Mouse (Mus musculus): ENCODE data around the gene Ptpn3. TPM values are rescaled to one million over a fixed set of nuclear protein-coding genes. Genes with fewer than 3 reads are reported as not detected.
"Not testable (repeated sequence)": the region's sequence is repeated elsewhere in the genome, so short reads cannot be mapped to it uniquely, and the experiment has no call there.

Ptpn3 gene
- polyA plus RNA-seq, 1 experiment = 1.1 TPM

DNA sequence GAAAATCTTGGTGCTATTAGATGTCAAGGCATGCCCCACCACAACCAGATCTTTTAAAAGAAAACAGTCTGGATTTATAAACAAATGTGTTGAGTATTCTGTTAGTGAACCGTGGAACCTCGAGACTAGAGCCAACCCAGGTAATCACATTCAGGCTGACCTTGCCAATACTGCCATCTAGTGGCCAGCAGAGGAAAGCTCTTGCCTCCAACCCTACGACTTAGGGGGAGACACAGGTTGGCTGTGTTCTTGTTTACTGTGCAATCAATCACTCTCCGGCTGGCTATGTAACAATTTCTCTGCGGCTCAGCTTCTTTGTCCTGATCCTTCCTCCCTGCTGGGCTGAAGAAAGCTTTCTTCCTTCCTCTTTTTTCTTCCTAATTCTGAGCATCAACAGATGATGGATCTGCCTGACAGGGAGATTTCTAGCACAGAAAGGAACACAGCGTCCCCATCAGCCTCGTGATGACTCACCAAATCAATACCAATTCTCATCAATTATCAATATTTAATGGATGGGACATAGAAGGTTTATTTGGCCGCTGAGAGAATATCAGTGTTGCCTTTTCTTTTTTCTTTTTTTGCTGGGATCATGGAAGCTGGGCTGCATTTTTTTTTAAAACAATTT is 26.4 kb downstream of the Ptpn3 start:
- no peak overlapping the region for H3K27ac ChIP-seq (ENCODE audit: insufficient read depth, low read length)
- TF ChIP-seq CTCF (IDR thresholded peaks at IDR 0.05; ENCODE audit: extremely low read depth, insufficient read depth, insufficient read length, insufficient replicate concordance) (peak; percentile 75; the same call in 1 of the 2 replicates), POLR2A (IDR thresholded peaks at IDR 0.05; ENCODE audit: low read depth, low read length) (no peak)
- H3K4me3 ChIP-seq (ENCODE audit: extremely low read depth, insufficient read depth, insufficient read length) = no peak overlapping the region
- H3K36me3 ChIP-seq (ENCODE audit: control insufficient read depth, insufficient read depth, low read length) = no peaks in the 10 kb centered on the region
- peak; percentile 5 to 43 for DNase-seq (ENCODE audit: low read depth in 1 of 2, low spot score in 2 of 2)
- no peaks in the 10 kb centered on the region for H3K4me1 ChIP-seq (ENCODE audit: control insufficient read depth, insufficient read depth, insufficient read length)
- 9% methylated on average over 8 of the region's 8 CpGs for WGBS
- no peaks in the 10 kb centered on the region for H3K27me3 ChIP-seq (ENCODE audit: control insufficient read depth, insufficient read depth, low read length)

DNA sequence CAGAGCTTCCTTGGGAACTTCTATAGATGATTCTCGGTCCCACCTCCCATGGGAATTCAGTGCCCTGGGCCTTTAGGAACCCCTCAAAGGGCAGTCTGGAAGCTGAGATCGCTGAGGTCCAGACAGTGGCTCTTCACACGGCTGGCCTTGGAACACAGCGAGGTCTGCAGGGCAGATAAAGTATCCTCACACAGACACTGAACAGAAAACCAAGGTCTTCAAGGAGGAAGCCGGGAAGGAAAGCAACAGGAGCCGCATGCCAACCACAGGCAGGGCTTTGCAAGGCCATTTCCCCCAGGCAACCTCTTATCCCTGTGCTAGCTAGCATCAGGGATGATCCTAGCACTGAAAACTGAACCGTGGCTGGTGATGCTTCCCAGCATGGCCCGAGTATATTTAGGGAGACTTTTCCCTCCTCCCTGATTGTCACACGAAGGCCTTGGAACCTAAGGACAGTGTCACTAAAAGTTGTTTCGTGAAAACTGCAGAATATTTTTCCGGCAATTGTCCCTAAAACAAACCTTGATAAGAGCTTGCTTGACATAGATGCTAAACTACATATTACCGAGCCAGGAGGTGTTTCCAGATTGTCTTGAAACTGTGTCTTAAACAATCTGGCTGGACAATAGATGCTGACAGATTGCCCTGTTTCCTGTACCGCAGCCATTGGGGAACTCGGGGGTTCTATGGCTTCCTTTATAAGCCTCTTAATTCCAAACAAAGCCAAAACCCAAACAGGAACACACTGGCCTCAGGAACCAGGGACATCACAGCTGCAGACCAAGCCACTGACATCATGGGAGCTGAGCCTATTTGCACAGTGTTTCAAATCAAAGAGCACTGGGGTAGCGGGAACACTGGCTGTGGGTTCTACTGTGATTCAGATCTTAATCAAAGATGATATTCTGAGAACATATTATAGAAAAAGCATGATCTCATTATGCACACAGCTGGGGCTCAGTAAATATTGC is 27.8 kb downstream of the Ptpn3 start:
- no peak overlapping the region; the same call in 1 of the 2 replicates for H3K27ac ChIP-seq (ENCODE audit: insufficient read depth, low read length)
- no peaks in the 10 kb centered on the region for H3K4me1 ChIP-seq (ENCODE audit: control insufficient read depth, insufficient read depth, insufficient read length)
- 75% methylated on average over 15 of the region's 15 CpGs for WGBS
- no peaks in the 10 kb centered on the region for H3K27me3 ChIP-seq (ENCODE audit: control insufficient read depth, insufficient read depth, low read length)
- H3K36me3 ChIP-seq (ENCODE audit: control insufficient read depth, insufficient read depth, low read length) = no peaks in the 10 kb centered on the region
- no peak overlapping the region for H3K4me3 ChIP-seq (ENCODE audit: extremely low read depth, insufficient read depth, insufficient read length)
- no peak for DNase-seq (ENCODE audit: low read depth in 1 of 2, low spot score in 2 of 2)
- TF ChIP-seq POLR2A (IDR thresholded peaks at IDR 0.05; ENCODE audit: low read depth, low read length) (no peak), CTCF (IDR thresholded peaks at IDR 0.05; ENCODE audit: extremely low read depth, insufficient read depth, insufficient read length, insufficient replicate concordance) (no peak)

DNA sequence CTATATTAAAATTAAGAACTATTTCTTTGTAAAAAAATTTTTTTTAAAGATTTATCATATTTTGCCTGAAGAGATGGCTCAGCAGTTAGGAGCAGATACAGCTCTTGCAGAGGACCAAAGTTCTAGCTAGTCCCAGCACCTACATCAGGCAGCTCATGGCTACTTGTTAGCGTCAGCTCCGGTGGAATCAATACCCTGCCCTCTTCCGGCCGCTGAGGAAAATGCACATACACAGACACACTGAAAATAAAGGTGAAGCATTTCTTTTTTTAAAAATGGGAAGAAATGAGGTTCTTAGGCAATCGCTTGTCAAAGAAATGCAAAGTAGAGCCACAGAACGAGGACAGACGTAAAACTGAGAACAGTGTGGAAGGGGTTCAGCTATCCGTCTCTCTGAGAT is 30.6 kb downstream of the Ptpn3 start:
- TF ChIP-seq POLR2A (IDR thresholded peaks at IDR 0.05; ENCODE audit: low read depth, low read length) (no peak), CTCF (IDR thresholded peaks at IDR 0.05; ENCODE audit: extremely low read depth, insufficient read depth, insufficient read length, insufficient replicate concordance) (no peak)
- no peaks in the 10 kb centered on the region for H3K4me1 ChIP-seq (ENCODE audit: control insufficient read depth, insufficient read depth, insufficient read length)
- H3K4me3 ChIP-seq (ENCODE audit: extremely low read depth, insufficient read depth, insufficient read length) = no peak overlapping the region
- no peaks in the 10 kb centered on the region for H3K36me3 ChIP-seq (ENCODE audit: control insufficient read depth, insufficient read depth, low read length)
- no peak for DNase-seq (ENCODE audit: low read depth in 1 of 2, low spot score in 2 of 2)
- no peak overlapping the region for H3K27ac ChIP-seq (ENCODE audit: insufficient read depth, low read length)
- WGBS = 82% methylated on average over 8 of the region's 8 CpGs
- H3K27me3 ChIP-seq (ENCODE audit: control insufficient read depth, insufficient read depth, low read length) = no peaks in the 10 kb centered on the region

DNA sequence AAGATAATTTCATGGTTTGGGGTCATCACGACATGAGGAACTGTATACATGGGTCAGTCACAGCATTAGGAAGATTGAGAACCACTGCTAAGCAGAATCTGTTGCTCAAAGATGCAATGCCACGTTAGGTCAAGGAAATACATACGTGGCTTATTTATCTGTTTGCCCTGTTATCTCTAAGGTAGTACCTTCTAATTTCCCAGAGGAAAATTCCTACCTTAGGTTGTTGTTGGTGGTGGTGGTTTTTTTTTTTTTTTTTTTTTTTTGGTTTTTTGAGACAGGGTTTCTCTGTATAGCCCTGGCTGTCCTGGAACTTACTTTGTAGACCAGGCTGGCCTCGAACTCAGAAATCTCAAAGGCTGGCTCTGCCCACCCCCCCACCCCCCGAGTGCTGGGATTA is 31.1 kb downstream of the Ptpn3 start:
- H3K4me3 ChIP-seq (ENCODE audit: extremely low read depth, insufficient read depth, insufficient read length); H3K27me3 ChIP-seq (ENCODE audit: control insufficient read depth, insufficient read depth, low read length); H3K27ac ChIP-seq (ENCODE audit: insufficient read depth, low read length); H3K4me1 ChIP-seq (ENCODE audit: control insufficient read depth, insufficient read depth, insufficient read length); DNase-seq (ENCODE audit: low read depth in 1 of 2, low spot score in 2 of 2); H3K36me3 ChIP-seq (ENCODE audit: control insufficient read depth, insufficient read depth, low read length): not testable (repeated sequence)
- WGBS = 90% methylated on average over 5 of the region's 5 CpGs

DNA sequence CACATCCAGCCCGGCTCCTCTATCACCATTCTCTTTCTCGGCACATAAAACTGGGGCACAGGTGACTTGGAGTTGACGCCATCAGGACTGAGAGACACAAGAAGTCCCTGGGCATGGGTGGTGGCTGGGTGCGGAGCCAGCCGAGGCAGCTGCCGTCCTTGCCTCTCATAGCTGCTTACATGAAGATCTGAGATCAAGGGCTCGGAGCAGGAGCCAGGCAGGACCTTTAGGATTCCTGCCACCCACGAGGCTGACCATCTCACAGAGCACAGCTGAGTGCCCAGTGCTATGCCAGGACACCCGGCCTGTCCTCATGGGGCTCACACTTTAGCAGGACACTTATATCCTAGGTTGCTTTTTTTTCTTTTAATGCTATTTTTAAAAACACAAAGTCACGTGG is 32.3 kb downstream of the Ptpn3 start:
- no peak for TF ChIP-seq CTCF (IDR thresholded peaks at IDR 0.05; ENCODE audit: extremely low read depth, insufficient read depth, insufficient read length, insufficient replicate concordance)
- TF ChIP-seq POLR2A (IDR thresholded peaks at IDR 0.05; ENCODE audit: low read depth, low read length) = no peak
- 88% methylated on average over 10 of the region's 10 CpGs for WGBS

DNA sequence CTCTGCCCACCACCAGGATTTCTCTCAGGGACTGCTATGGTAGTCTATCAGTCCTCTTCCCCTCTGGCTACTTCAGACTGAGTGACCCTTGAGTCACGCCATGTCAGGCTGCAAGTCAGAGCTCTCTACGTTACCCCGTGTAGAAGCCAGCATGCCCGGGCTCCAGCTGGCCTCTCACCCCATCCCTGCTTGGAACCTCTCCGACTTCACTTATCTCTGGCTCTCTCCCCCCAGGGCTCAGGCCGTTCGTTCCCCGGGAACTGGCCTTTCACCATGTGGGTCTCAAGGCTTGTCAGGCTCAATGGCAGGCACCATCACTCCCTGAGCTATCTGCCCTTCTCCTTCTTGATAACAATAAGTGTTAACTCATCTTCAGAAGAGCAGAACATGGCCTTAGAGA is 33.3 kb downstream of the Ptpn3 start:
- Histone ChIP-seq H3K27me3 (ENCODE audit: control insufficient read depth, insufficient read depth, low read length) (no peaks in the 10 kb centered on the region), H3K36me3 (ENCODE audit: control insufficient read depth, insufficient read depth, low read length) (no peaks in the 10 kb centered on the region), H3K27ac (ENCODE audit: insufficient read depth, low read length) (no peak overlapping the region), H3K4me3 (ENCODE audit: extremely low read depth, insufficient read depth, insufficient read length) (no peak overlapping the region), H3K4me1 (ENCODE audit: control insufficient read depth, insufficient read depth, insufficient read length) (no peaks in the 10 kb centered on the region)
- TF ChIP-seq POLR2A (IDR thresholded peaks at IDR 0.05; ENCODE audit: low read depth, low read length) (no peak), CTCF (IDR thresholded peaks at IDR 0.05; ENCODE audit: extremely low read depth, insufficient read depth, insufficient read length, insufficient replicate concordance) (no peak)
- WGBS = 92% methylated on average over 8 of the region's 8 CpGs
- DNase-seq (ENCODE audit: low read depth in 1 of 2, low spot score in 2 of 2) = no peak

More for the DNA sequence above, 32.3 kb downstream of the Ptpn3 start:
- H3K4me3 ChIP-seq (ENCODE audit: extremely low read depth, insufficient read depth, insufficient read length) = no peak overlapping the region
- H3K36me3 ChIP-seq (ENCODE audit: control insufficient read depth, insufficient read depth, low read length) = no peaks in the 10 kb centered on the region
- no peaks in the 10 kb centered on the region for H3K4me1 ChIP-seq (ENCODE audit: control insufficient read depth, insufficient read depth, insufficient read length)
- no peak overlapping the region for H3K27ac ChIP-seq (ENCODE audit: insufficient read depth, low read length)
- DNase-seq (ENCODE audit: low read depth in 1 of 2, low spot score in 2 of 2) = no peak
- H3K27me3 ChIP-seq (ENCODE audit: control insufficient read depth, insufficient read depth, low read length) = no peaks in the 10 kb centered on the region

DNA sequence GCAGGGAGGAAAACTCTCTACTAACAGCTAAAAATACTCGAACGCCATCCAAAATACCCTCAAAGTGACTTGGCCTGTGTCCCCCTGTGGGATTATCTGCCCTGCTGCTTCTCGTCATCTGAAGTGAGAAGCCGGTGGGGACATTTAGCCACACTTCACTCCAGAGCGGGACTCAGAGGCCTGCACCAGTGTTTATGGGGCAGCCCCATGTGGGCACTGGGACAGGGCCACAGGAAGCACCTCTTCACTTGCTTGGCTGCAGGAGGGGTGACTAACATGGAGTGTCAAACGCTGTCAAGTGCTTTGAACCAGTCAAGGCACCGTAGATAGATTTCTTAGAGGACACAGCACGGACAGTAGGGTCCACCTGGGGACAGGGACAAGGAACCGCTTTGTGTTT is 35.2 kb downstream of the Ptpn3 start:
- Histone ChIP-seq H3K4me1 (ENCODE audit: control insufficient read depth, insufficient read depth, insufficient read length) (no peaks in the 10 kb centered on the region), H3K36me3 (ENCODE audit: control insufficient read depth, insufficient read depth, low read length) (no peaks in the 10 kb centered on the region), H3K27me3 (ENCODE audit: control insufficient read depth, insufficient read depth, low read length) (no peaks in the 10 kb centered on the region), H3K27ac (ENCODE audit: insufficient read depth, low read length) (no peak overlapping the region), H3K4me3 (ENCODE audit: extremely low read depth, insufficient read depth, insufficient read length) (no peak overlapping the region)
- TF ChIP-seq CTCF (IDR thresholded peaks at IDR 0.05; ENCODE audit: extremely low read depth, insufficient read depth, insufficient read length, insufficient replicate concordance) = no peak
- TF ChIP-seq POLR2A (IDR thresholded peaks at IDR 0.05; ENCODE audit: low read depth, low read length) = no peak
- DNase-seq (ENCODE audit: low read depth in 1 of 2, low spot score in 2 of 2) = no peak
- 91% methylated on average over 9 of the region's 9 CpGs for WGBS

Data from spleen, adult 2 months (tissue).